12 mouse cellular contexts compared by ENCODE assay signal in the genomic region with DNA sequence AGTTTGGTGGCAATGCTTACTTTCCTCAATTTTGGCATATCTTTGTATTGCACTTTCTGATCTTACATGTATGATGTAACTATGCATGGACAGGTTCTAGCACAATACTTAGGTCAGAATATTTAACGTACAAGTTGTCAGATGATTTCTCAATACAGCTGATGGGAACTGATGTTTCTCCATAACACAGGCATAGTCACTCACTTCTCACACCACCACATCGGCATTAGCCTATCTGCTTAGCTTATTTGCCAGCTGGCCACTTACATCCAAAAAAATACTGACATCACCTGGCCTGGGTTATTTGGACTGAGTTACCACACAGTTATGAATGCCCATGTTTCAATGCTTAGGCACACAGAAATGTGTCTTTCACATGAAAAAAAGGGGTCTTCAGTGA. TPM values are rescaled to one million over a fixed set of nuclear protein-coding genes. Genes with fewer than 3 reads are reported as not detected.
A peak's percentile ranks its signal among the peaks of the same experiment; 100 is the strongest.
DNase-seq lines count a peak whose midpoint lies in the region; ATAC-seq lines count a peak whose summit lies in the region.
"Had no signal": no experiment of that assay in that cellular context is flagged by ENCODE, and none has a peak within 500 bp of the region (broad histone marks: within the 10 kb centered on the region; RNA-seq: fewer than 3 reads in every experiment).

No protein-coding gene starts in this region.

- no peak for DNase-seq in heart, postnatal 14 days
- no peak for DNase-seq in midbrain, embryonic 14.5 days
- DNase-seq in midbrain, embryonic 10.5 days (ENCODE audit: low spot score) = no peak
- DNase-seq in yolk sac, embryonic 10.5 days (ENCODE audit: low spot score) = no peak
- no peak for DNase-seq in cerebellum, postnatal 25 days
- DNase-seq: cerebellum, adult 9-10 months; kidney, adult 8-10 months; left cerebral cortex, postnatal 4 days; right cerebral cortex, adult 18-20 months had no signal

- H3K4me2 ChIP-seq in heart, embryonic 15.5 days = peak overlapping the region; percentile 6; the same call in 1 of the 2 replicates
- H3K4me2 ChIP-seq in midbrain, embryonic 14.5 days (ENCODE audit: low read length) = peak overlapping the region; percentile 80; the same call in 1 of the 2 replicates

- no peak for ATAC-seq in heart, embryonic 15.5 days (replicated peaks; ENCODE audit: insufficient number of reproducible peaks, insufficient read depth, low FRiP score, low read depth)
- no peak for ATAC-seq in midbrain, embryonic 14.5 days (ENCODE audit: low FRiP score, low TSS enrichment)
- ATAC-seq in granulocyte monocyte progenitor cell, adult 5-6 weeks (replicated peaks; ENCODE audit: poor library complexity, severe bottlenecking) = peak; percentile 69
- ATAC-seq in megakaryocyte progenitor cell, adult 5-6 weeks (replicated peaks; ENCODE audit: poor library complexity) = peak; percentile 30

- intact Hi-C loops in heart, postnatal 14 days (cut with DNase I) = no loop called here

- H3K27ac ChIP-seq in heart, embryonic 15.5 days = no peak overlapping the region
- no peak overlapping the region for H3K27ac ChIP-seq in midbrain, embryonic 14.5 days (replicated peaks; ENCODE audit: low read depth, low read length)
- no peak overlapping the region for H3K27ac ChIP-seq in midbrain, embryonic 10.5 days (replicated peaks)

- 58% methylated on average over 2 of the region's 2 CpGs for WGBS in heart, embryonic 15.5 days
- WGBS in midbrain, embryonic 14.5 days = 91% methylated on average over 2 of the region's 2 CpGs
- WGBS in midbrain, embryonic 10.5 days = 93% methylated on average over 2 of the region's 2 CpGs

- H3K4me1 ChIP-seq in heart, embryonic 15.5 days (replicated peaks) = peaks cover 20% of the 10 kb centered on the region
- H3K4me1 ChIP-seq in midbrain, embryonic 14.5 days (ENCODE audit: control insufficient read depth, insufficient read depth, low read length) = peaks cover 26% of the 10 kb centered on the region
- H3K4me1 ChIP-seq in midbrain, embryonic 10.5 days = peaks cover 30% of the 10 kb centered on the region

- peaks cover 20% of the 10 kb centered on the region for H3K36me3 ChIP-seq in heart, embryonic 15.5 days
- peaks cover 23% of the 10 kb centered on the region for H3K36me3 ChIP-seq in midbrain, embryonic 14.5 days (ENCODE audit: control insufficient read depth, insufficient read depth, low read length)
- peaks cover 32% of the 10 kb centered on the region for H3K36me3 ChIP-seq in midbrain, embryonic 10.5 days

- H3K27me3 ChIP-seq in heart, embryonic 15.5 days = no peaks in the 10 kb centered on the region
- H3K27me3 ChIP-seq in midbrain, embryonic 14.5 days (ENCODE audit: control insufficient read depth, insufficient read depth, low read length) = no peaks in the 10 kb centered on the region
- no peaks in the 10 kb centered on the region for H3K27me3 ChIP-seq in midbrain, embryonic 10.5 days (ENCODE audit: low read depth, poor library complexity, severe bottlenecking)

- H3K4me3 ChIP-seq in heart, embryonic 15.5 days = no peak overlapping the region
- no peak overlapping the region for H3K4me3 ChIP-seq in midbrain, embryonic 14.5 days (replicated peaks; ENCODE audit: low read depth, low read length)
- H3K4me3 ChIP-seq in midbrain, embryonic 10.5 days = no peak overlapping the region

- H3K9me3 ChIP-seq in heart, embryonic 15.5 days (replicated peaks) = no peaks in the 10 kb centered on the region
- H3K9me3 ChIP-seq in midbrain, embryonic 14.5 days (ENCODE audit: control insufficient read depth, low read length) = no peaks in the 10 kb centered on the region
- H3K9me3 ChIP-seq in midbrain, embryonic 10.5 days (replicated peaks) = no peaks in the 10 kb centered on the region

- H3K9ac ChIP-seq in heart, embryonic 15.5 days = no peak overlapping the region
- no peak overlapping the region for H3K9ac ChIP-seq in midbrain, embryonic 14.5 days (replicated peaks; ENCODE audit: low read length)

RNA-seq across cellular contexts. Expression of a gene that starts 2.5 kb away (rescaled TPM):
- 119 and 127 TPM in 2 replicates for polyA plus RNA-seq in heart, embryonic 15.5 days (2015; fragmentation: Nextera tagmentation; extraction: Ambion mirVana)
- 100 to 1,000 TPM; 149 to 158 TPM for total RNA-seq in heart, postnatal 14 days (2021)
- polyA plus RNA-seq in midbrain, embryonic 14.5 days (2014; fragmentation: Nextera tagmentation; extraction: Ambion mirVana) = 148 and 150 TPM in 2 replicates
- 166 and 170 TPM in 2 replicates for polyA plus RNA-seq in midbrain, embryonic 10.5 days (2016; fragmentation: Nextera tagmentation; extraction: Ambion mirVana)
- 71.5 and 99.2 TPM in 2 replicates for total RNA-seq in granulocyte monocyte progenitor cell, adult 5-6 weeks (2014; fragmentation: Nextera tagmentation)
- 58.5 and 82.6 TPM in 2 replicates for total RNA-seq in granulocyte monocyte progenitor cell, adult 5-6 weeks (2017)
- total RNA-seq in megakaryocyte progenitor cell, adult 5-6 weeks (2015) = 97.9 and 108 TPM in 2 replicates
- 72.5 and 87.2 TPM in 2 replicates for total RNA-seq in megakaryocyte progenitor cell, adult 5-6 weeks (2017)

Comparison
In these comparisons a context has a peak if more than half of its experiments do, and no peak if none do; other contexts are left out.
1. ATAC-seq: peak in granulocyte monocyte progenitor cell, adult 5-6 weeks (single experiment) and megakaryocyte progenitor cell, adult 5-6 weeks (single experiment); none in heart, embryonic 15.5 days (single experiment) and midbrain, embryonic 14.5 days (single experiment).